Mouse (Mus musculus): Measurements from ENCODE around the gene Kat5. TPM values are rescaled to one million over a fixed set of nuclear protein-coding genes. Genes with fewer than 3 reads are reported as not detected.
A peak's percentile ranks its signal among the peaks of the same experiment; 100 is the strongest.

Kat5 gene
- total and polyA plus RNA-seq, 3 experiments, result 46.5 to 106 (median 62.8) TPM

GRCm38 (mm10) chr19:5636036-5636570 lies 26.1 kb upstream of the Kat5 start:
- dilution Hi-C loops (cut with MboI; ENCODE audit: extremely low pct_ligation_motif_present, extremely low pct_unique_long_range_greater_than_20kb, low sequenced_read_pairs) (no loop called here), in situ Hi-C loops (cut with MboI; ENCODE audit: low pct_ligation_motif_present, low pct_unique_long_range_greater_than_20kb, low sequenced_read_pairs) (no loop called here)
- no peak overlapping the region for H3K27ac ChIP-seq (ENCODE audit: insufficient read depth, low read depth)
- H3K36me3 ChIP-seq (replicated peaks in 1 of 2; ENCODE audit: control insufficient read depth in 1 of 2, insufficient read depth in 1 of 2, low read length in 1 of 2), result peaks cover 24 to 29% of the 10 kb centered on the region in 2 experiments
- no peak for DNase-seq (ENCODE audit: extremely low read depth)
- H3K9ac ChIP-seq (ENCODE audit: insufficient read depth, low read depth), result no peak overlapping the region; the same call in 1 of the 2 replicates
- TF ChIP-seq SIN3A (IDR thresholded peaks at IDR 0.05; ENCODE audit: low read length) (no peak), KAT2A (IDR thresholded peaks at IDR 0.05; ENCODE audit: insufficient replicate concordance, low read length) (no peak), POLR2AphosphoS2 (IDR thresholded peaks at IDR 0.05; ENCODE audit: low read depth, low read length) (no peak), HCFC1 (IDR thresholded peaks at IDR 0.05; ENCODE audit: low read depth, low read length) (no peak), CHD1 (IDR thresholded peaks at IDR 0.05; ENCODE audit: low read depth, low read length) (no peak), SMC3 (IDR thresholded peaks at IDR 0.05; ENCODE audit: low read depth, low read length) (no peak), ETS1 (conservative IDR thresholded peaks at IDR 0.05; ENCODE audit: low read depth, low read length) (no peak), TBP (conservative IDR thresholded peaks at IDR 0.05; ENCODE audit: low read depth, low read length) (no peak), JUND (conservative IDR thresholded peaks at IDR 0.05; ENCODE audit: low read depth, low read length) (no peak), RCOR1 (conservative IDR thresholded peaks at IDR 0.05; ENCODE audit: low read depth, low read length) (no peak)
- H3K4me3 ChIP-seq (replicated peaks in 1 of 3; ENCODE audit: low read depth in 2 of 3, low read length in 2 of 3, poor library complexity in 1 of 3), result peak overlapping the region in 1 of 3 experiments; percentile 73
- H3K4me1 ChIP-seq (ENCODE audit: control insufficient read depth in 1 of 2, insufficient read depth in 2 of 2), result peaks cover 6 to 35% of the 10 kb centered on the region in 2 experiments
- no peaks in the 10 kb centered on the region for H3K27me3 ChIP-seq (replicated peaks)
- H3K4me2 ChIP-seq (ENCODE audit: insufficient read depth, low read depth, poor library complexity, severe bottlenecking), result peak overlapping the region; percentile 76; the same call in 1 of the 2 replicates
- H3K79me2 ChIP-seq (replicated peaks; ENCODE audit: control insufficient read depth, extremely low read depth, insufficient read depth, poor library complexity, severe bottlenecking), result peaks cover 14% of the 10 kb centered on the region
- H3K9me3 ChIP-seq (replicated peaks; ENCODE audit: low read length), result no peaks in the 10 kb centered on the region

GRCm38 (mm10) chr19:5632120-5632519 lies 22.1 kb upstream of the Kat5 start:
- H3K79me2 ChIP-seq (replicated peaks; ENCODE audit: control insufficient read depth, extremely low read depth, insufficient read depth, poor library complexity, severe bottlenecking), result no peaks in the 10 kb centered on the region
- no peak overlapping the region for H3K27ac ChIP-seq (ENCODE audit: insufficient read depth, low read depth)
- dilution Hi-C loops (cut with MboI; ENCODE audit: extremely low pct_ligation_motif_present, extremely low pct_unique_long_range_greater_than_20kb, low sequenced_read_pairs) (no loop called here), in situ Hi-C loops (cut with MboI; ENCODE audit: low pct_ligation_motif_present, low pct_unique_long_range_greater_than_20kb, low sequenced_read_pairs) (no loop called here)
- no peak for TF ChIP-seq TCF12 (IDR thresholded peaks at IDR 0.05; ENCODE audit: low read depth, low read length)
- no peak for TF ChIP-seq USF2 (conservative IDR thresholded peaks at IDR 0.05; ENCODE audit: low read depth, low read length)
- TF ChIP-seq ETS1 (conservative IDR thresholded peaks at IDR 0.05; ENCODE audit: low read depth, low read length), result peak; percentile 64
- no peak for TF ChIP-seq MAX (IDR thresholded peaks at IDR 0.05; ENCODE audit: low read length)
- TF ChIP-seq EP300 (IDR thresholded peaks at IDR 0.05; ENCODE audit: low read length), result 0 out of 2 replicates have a peak, but pooled peaks have one; percentile 34
- peaks cover 0 to 18% of the 10 kb centered on the region in 2 experiments; a peak in 2 of 4 replicates for H3K4me1 ChIP-seq (ENCODE audit: control insufficient read depth in 1 of 2, insufficient read depth in 2 of 2)
- no peaks in the 10 kb centered on the region for H3K36me3 ChIP-seq (replicated peaks in 1 of 2; ENCODE audit: control insufficient read depth in 1 of 2, insufficient read depth in 1 of 2, low read length in 1 of 2)
- no peaks in the 10 kb centered on the region for H3K27me3 ChIP-seq (replicated peaks)
- no peak overlapping the region for H3K4me3 ChIP-seq (replicated peaks in 1 of 3; ENCODE audit: low read depth in 2 of 3, low read length in 2 of 3, poor library complexity in 1 of 3)
- peaks cover 4% of the 10 kb centered on the region for H3K9me3 ChIP-seq (replicated peaks; ENCODE audit: low read length)
- no peak overlapping the region for H3K9ac ChIP-seq (ENCODE audit: insufficient read depth, low read depth)
- no peak overlapping the region for H3K4me2 ChIP-seq (ENCODE audit: insufficient read depth, low read depth, poor library complexity, severe bottlenecking)
- DNase-seq (ENCODE audit: extremely low read depth), result peak; percentile 16
